Mouse (Mus musculus): Measurements from ENCODE around the gene Mthfsd. TPM values are rescaled to one million over a fixed set of nuclear protein-coding genes. Genes with fewer than 3 reads are reported as not detected.

The Mthfsd gene
- 1.0 TPM for polyA plus RNA-seq (2014; fragmentation: Illumina TruSeq; extraction: RNeasy Lipid Tissue Mini Kit (QIAGEN cat#74804); ENCODE audit: low replicate concordance)

GRCm38 (mm10) chr8:121107668-121108656 lies at the start of gene Mthfsd:
Gene Mthfsd (minus strand): TSS chr8:121108392.

GRCm38 (mm10) chr8:121127756-121128375 lies 19.7 kb upstream of the Mthfsd start, which contains the start of gene Foxl1:
Gene Foxl1 (plus strand): TSS chr8:121127940.

DNA sequence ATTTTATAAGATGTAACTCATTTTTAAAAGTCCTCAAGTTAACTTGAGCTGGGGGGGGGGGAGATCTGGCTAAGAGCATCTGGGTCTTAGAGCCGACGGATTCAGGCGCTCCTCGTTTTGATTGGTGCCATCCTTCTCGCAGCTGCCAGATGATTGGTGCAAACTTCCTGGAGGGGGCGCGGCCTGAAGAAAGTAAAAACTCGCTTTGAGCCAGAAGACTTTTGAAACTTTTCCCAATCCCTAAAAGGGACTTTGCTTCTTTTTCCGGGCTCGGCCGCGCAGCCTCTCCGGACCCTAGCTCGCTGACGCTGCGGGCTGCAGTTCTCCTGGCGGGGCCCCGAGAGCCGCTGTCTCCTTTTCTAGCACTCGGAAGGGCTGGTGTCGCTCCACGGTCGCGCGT lies 7.8 kb upstream of the Mthfsd start, which contains the start of gene Foxc2:
TSS of gene Foxc2 (plus strand) at position 224 of the 400 bp plus-strand sequence.

GRCm38 (mm10) chr8:121084210-121084951 lies 23.8 kb downstream of the Mthfsd start, which contains the start of gene Foxf1:
Gene Foxf1 (plus strand): TSS chr8:121084386.

Other genes starting within 250 kb of the Mthfsd start
- gene Foxf1, start 24.0 kb downstream of the Mthfsd start, polyA plus RNA-seq (2014; fragmentation: Illumina TruSeq; extraction: RNeasy Lipid Tissue Mini Kit (QIAGEN cat#74804); ENCODE audit: low replicate concordance) = 11.2 TPM
- not detected for gene Foxc2, start 7.8 kb upstream of the Mthfsd start, polyA plus RNA-seq (2014; fragmentation: Illumina TruSeq; extraction: RNeasy Lipid Tissue Mini Kit (QIAGEN cat#74804); ENCODE audit: low replicate concordance)
- 0.48 TPM for gene Foxl1, start 19.5 kb upstream of the Mthfsd start, polyA plus RNA-seq (2014; fragmentation: Illumina TruSeq; extraction: RNeasy Lipid Tissue Mini Kit (QIAGEN cat#74804); ENCODE audit: low replicate concordance)